Mouse (Mus musculus): ENCODE measurements around the gene Zfp667. TPM values are rescaled to one million over a fixed set of nuclear protein-coding genes. Genes with fewer than 3 reads are reported as not detected.
"Not testable (repeated sequence)": the region's sequence is repeated elsewhere in the genome, so short reads cannot be mapped to it uniquely, and the experiment has no call there.

Gene Zfp667
- polyA plus RNA-seq, 2 experiments: 2.2 to 5.3 TPM

- Histone ChIP-seq H3K9me3 (ENCODE audit: control insufficient read depth, low read length) (no peaks in the 10 kb centered on the region), H3K27me3 (ENCODE audit: control insufficient read depth, insufficient read depth, low read length) (no peaks in the 10 kb centered on the region), H3K36me3 (replicated peaks; ENCODE audit: control insufficient read depth, insufficient read depth, low read depth) (no peaks in the 10 kb centered on the region), H3K4me2 (ENCODE audit: low read depth) (no peak within 1 kb of the TSS), H3K9ac (replicated peaks) (no peak within 1 kb of the TSS), H3K4me3 (ENCODE audit: insufficient read depth in 1 of 2, low read depth in 2 of 2, low read length in 2 of 2) (no peak within 1 kb of the TSS), H3K27ac (no peak within 1 kb of the TSS), H3K4me1 (replicated peaks; ENCODE audit: control insufficient read depth in 2 of 2, insufficient read depth in 2 of 2, low read length in 1 of 2) (no peaks in the 10 kb centered on the region)
- DNase-seq (ENCODE audit: low read depth in 3 of 3, low spot score in 3 of 3) (no peak), ATAC-seq (ENCODE audit: insufficient read depth) (no peak)
- 65% methylated on average over 6 of the region's 6 CpGs for WGBS (ENCODE audit: insufficient replicate concordance)
- TF ChIP-seq EP300 (IDR thresholded peaks at IDR 0.05; ENCODE audit: low read depth) (no peak), CTCF (IDR thresholded peaks at IDR 0.05; ENCODE audit: low read depth) (no peak)
Measured at GRCm38 (mm10) chr7:6252410-6252809, 34.0 kb upstream of the Zfp667 start, which contains the start of gene Epp13. Epp13 (plus strand) TSS chr7:6252710.

DNA sequence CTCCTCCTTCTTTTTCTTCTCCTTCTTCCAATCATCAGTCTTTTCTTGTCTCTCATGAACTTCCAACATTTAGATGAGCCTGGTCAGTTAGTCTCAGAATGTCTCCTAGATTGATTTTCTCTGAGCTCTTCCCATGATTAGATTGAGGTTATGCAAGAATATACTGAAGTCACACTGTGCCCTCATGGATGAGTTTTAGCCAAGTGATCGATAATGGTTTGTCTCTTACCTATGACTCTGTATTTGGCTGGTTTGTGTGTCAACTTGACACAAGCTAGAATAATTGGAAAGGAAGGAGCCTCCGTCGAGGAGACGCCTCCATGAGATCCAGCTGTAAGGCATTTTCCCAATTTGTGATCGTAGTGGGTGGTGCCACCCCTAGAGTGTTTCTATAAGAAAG, 31.9 kb upstream of the Zfp667 start:
- DNase-seq (ENCODE audit: low read depth in 3 of 3, low spot score in 3 of 3): no peak
- H3K4me2 ChIP-seq (ENCODE audit: low read depth): no peak overlapping the region
- no peaks in the 10 kb centered on the region for H3K4me1 ChIP-seq (replicated peaks; ENCODE audit: control insufficient read depth in 2 of 2, insufficient read depth in 2 of 2, low read length in 1 of 2)
- H3K27me3 ChIP-seq (ENCODE audit: control insufficient read depth, insufficient read depth, low read length): no peaks in the 10 kb centered on the region
- no peak for ATAC-seq (ENCODE audit: insufficient read depth)
- WGBS (ENCODE audit: insufficient replicate concordance): 74% methylated on average over 5 of the region's 5 CpGs
- H3K4me3 ChIP-seq (ENCODE audit: insufficient read depth in 1 of 2, low read depth in 2 of 2, low read length in 2 of 2): no peak overlapping the region
- no peak for TF ChIP-seq EP300 (IDR thresholded peaks at IDR 0.05; ENCODE audit: low read depth)
- no peak for TF ChIP-seq CTCF (IDR thresholded peaks at IDR 0.05; ENCODE audit: low read depth)
- H3K27ac ChIP-seq: no peak overlapping the region
- no peaks in the 10 kb centered on the region for H3K36me3 ChIP-seq (replicated peaks; ENCODE audit: control insufficient read depth, insufficient read depth, low read depth)
- H3K9ac ChIP-seq (replicated peaks): no peak overlapping the region
- H3K9me3 ChIP-seq (ENCODE audit: control insufficient read depth, low read length): no peaks in the 10 kb centered on the region

DNA sequence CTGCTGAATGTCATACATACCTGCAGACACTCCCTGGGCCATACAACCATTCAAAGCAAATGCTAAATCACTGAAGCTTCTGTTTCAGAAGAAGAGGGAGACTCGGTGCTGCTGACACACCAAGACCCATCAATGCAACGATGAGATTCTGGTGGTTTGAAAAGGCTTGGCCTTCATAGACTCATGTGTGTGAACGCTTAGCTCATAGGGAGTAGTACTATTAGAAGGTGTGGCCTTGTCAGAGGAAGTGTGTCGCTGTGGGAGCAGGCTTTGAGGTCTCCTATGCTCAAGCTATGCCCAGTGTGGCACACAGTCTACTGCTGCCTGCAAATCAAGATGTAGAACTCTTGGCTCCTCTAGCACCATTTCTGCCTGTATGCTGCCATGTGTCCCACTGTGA, 29.0 kb upstream of the Zfp667 start:
- no peak overlapping the region for H3K4me2 ChIP-seq (ENCODE audit: low read depth)
- no peak overlapping the region for H3K27ac ChIP-seq
- H3K4me1 ChIP-seq (replicated peaks; ENCODE audit: control insufficient read depth in 2 of 2, insufficient read depth in 2 of 2, low read length in 1 of 2): no peaks in the 10 kb centered on the region
- H3K4me3 ChIP-seq (ENCODE audit: insufficient read depth in 1 of 2, low read depth in 2 of 2, low read length in 2 of 2): no peak overlapping the region
- no peaks in the 10 kb centered on the region for H3K9me3 ChIP-seq (ENCODE audit: control insufficient read depth, low read length)
- no peak for TF ChIP-seq CTCF (IDR thresholded peaks at IDR 0.05; ENCODE audit: low read depth)
- TF ChIP-seq EP300 (IDR thresholded peaks at IDR 0.05; ENCODE audit: low read depth): no peak
- no peaks in the 10 kb centered on the region for H3K27me3 ChIP-seq (ENCODE audit: control insufficient read depth, insufficient read depth, low read length)
- DNase-seq (ENCODE audit: low read depth in 3 of 3, low spot score in 3 of 3) (no peak), ATAC-seq (ENCODE audit: insufficient read depth) (no peak)
- H3K9ac ChIP-seq (replicated peaks): no peak overlapping the region
- no peaks in the 10 kb centered on the region for H3K36me3 ChIP-seq (replicated peaks; ENCODE audit: control insufficient read depth, insufficient read depth, low read depth)
- WGBS (ENCODE audit: insufficient replicate concordance): 48% methylated on average over 4 of the region's 4 CpGs

DNA sequence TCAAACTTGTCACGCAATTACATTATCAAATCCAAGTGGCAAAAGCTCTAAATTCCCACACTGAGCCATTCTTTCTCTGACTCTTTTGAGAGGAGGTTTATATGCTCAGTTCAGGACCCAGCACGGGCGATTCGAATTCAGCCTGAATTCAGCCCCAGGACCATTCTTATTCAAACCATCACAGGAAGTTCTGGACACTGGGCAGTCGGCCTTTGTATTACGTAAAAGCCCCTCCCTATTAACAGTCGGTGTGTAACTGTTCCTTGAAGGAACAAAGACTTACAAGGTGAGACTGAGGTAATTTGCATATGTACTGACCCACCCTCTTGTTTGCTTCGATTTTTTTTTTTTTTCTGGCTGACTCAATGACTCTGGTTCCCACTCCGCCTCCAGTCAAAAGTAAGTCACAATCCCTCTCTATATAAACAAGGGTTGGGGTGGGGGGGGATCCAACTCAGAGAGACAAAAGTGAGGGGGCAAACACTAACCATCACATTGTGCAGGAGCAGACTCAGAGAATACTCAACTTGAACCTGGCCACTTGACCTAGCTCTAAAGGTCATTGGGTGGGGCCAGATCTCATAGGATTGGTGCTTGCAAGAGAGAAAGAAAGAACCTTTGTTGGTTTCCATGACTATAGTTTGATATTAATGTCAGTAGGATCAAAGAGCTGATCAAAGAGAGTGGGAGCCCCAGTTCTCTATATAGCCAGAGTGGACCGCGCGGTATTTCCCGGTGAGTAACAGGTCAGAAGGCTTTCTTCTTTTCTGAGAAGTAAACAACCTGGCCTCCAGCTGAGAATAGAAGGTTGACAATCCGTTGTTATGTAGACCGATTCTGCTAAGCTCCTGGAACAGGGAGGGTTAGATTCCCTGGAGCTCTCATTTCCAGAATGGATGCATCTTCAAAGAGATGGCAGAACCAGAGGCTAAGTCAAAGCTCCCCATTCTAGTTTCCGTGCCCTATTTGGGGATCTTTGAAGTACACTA, 27.9 kb upstream of the Zfp667 start:
- DNase-seq (ENCODE audit: low read depth in 3 of 3, low spot score in 3 of 3): no peak
- Histone ChIP-seq H3K4me1 (replicated peaks; ENCODE audit: control insufficient read depth in 2 of 2, insufficient read depth in 2 of 2, low read length in 1 of 2) (no peaks in the 10 kb centered on the region), H3K27ac (no peak overlapping the region), H3K9ac (replicated peaks) (no peak overlapping the region), H3K27me3 (ENCODE audit: control insufficient read depth, insufficient read depth, low read length) (no peaks in the 10 kb centered on the region), H3K36me3 (replicated peaks; ENCODE audit: control insufficient read depth, insufficient read depth, low read depth) (no peaks in the 10 kb centered on the region), H3K4me3 (ENCODE audit: insufficient read depth in 1 of 2, low read depth in 2 of 2, low read length in 2 of 2) (no peak overlapping the region), H3K9me3 (ENCODE audit: control insufficient read depth, low read length) (no peaks in the 10 kb centered on the region), H3K4me2 (ENCODE audit: low read depth) (no peak overlapping the region)
- no peak for ATAC-seq (ENCODE audit: insufficient read depth)
- no peak for TF ChIP-seq CTCF (IDR thresholded peaks at IDR 0.05; ENCODE audit: low read depth)
- no peak for TF ChIP-seq EP300 (IDR thresholded peaks at IDR 0.05; ENCODE audit: low read depth)
- 37% methylated on average over 16 of the region's 16 CpGs for WGBS (ENCODE audit: insufficient replicate concordance)

DNA sequence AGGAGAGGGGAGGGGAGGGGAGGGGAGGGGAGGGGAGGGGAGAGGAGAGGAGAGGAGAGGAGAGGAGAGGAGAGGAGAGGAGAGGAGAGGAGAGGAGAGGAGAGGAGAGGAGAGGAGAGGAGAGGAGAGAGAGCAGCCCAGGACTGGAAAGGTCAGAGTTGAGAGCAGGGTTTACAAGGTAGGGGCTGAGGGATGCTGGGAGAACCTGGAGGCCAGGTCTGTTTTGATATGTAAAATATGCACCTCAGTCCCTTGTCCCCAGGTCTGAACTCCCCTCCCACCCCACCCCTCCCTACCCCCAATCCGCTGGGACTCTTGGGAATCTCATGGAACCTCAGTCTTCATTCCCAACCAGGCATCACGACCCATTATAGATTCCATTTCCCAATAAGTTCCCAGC, 26.4 kb upstream of the Zfp667 start:
- not testable (repeated sequence) for H3K36me3 ChIP-seq (replicated peaks; ENCODE audit: control insufficient read depth, insufficient read depth, low read depth); H3K9ac ChIP-seq (replicated peaks); H3K27me3 ChIP-seq (ENCODE audit: control insufficient read depth, insufficient read depth, low read length); H3K27ac ChIP-seq; H3K4me1 ChIP-seq (replicated peaks; ENCODE audit: control insufficient read depth in 2 of 2, insufficient read depth in 2 of 2, low read length in 1 of 2); DNase-seq (ENCODE audit: low read depth in 3 of 3, low spot score in 3 of 3); H3K4me3 ChIP-seq (ENCODE audit: insufficient read depth in 1 of 2, low read depth in 2 of 2, low read length in 2 of 2); H3K4me2 ChIP-seq (ENCODE audit: low read depth); H3K9me3 ChIP-seq (ENCODE audit: control insufficient read depth, low read length); ATAC-seq (ENCODE audit: insufficient read depth)
- WGBS (ENCODE audit: insufficient replicate concordance): 25% methylated on average over 2 of the region's 2 CpGs
